Mouse (Mus musculus) midbrain, embryonic 12.5 days (tissue): Measurements from ENCODE around the gene Crispld2. TPM values are rescaled to one million over a fixed set of nuclear protein-coding genes. Genes with fewer than 3 reads are reported as not detected.

Experiments used
- ATAC-seq: fragments of 200-750 bp; cut with Nextera tagmentation; 2 replicates; pipeline ENCODE4 v1.8.0; 2017; ENCODE audit warnings: low read depth, moderate TSS enrichment, moderate library complexity; ENCODE audit not compliant: low FRiP score
- H3K27ac ChIP-seq: fragments of 300-500 bp; sonication (generic); replicated peaks from 2 replicates; pipeline ENCODE4 v1.5.1; 2016; ENCODE audit warnings: mild to moderate bottlenecking
- H3K27me3 ChIP-seq: fragments of 300-500 bp; sonication (generic); 2 replicates; pipeline ENCODE4 v1.6.1; 2016; ENCODE audit warnings: mild to moderate bottlenecking
- H3K36me3 ChIP-seq: fragments of 300-500 bp; sonication (generic); 2 replicates; pipeline ENCODE4 v1.6.1; 2016
- H3K4me1 ChIP-seq: fragments of 300-500 bp; sonication (generic); 2 replicates; pipeline ENCODE4 v1.6.1; 2016
- H3K4me2 ChIP-seq: fragments of 300-500 bp; sonication (generic); replicated peaks from 2 replicates; pipeline ENCODE4 v1.6.1; 2016; ENCODE audit warnings: mild to moderate bottlenecking, moderate library complexity
- H3K4me3 ChIP-seq: fragments of 300-500 bp; sonication (generic); 2 replicates; pipeline ENCODE4 v1.5.1; 2016; ENCODE audit warnings: mild to moderate bottlenecking
- H3K9ac ChIP-seq: fragments of 300-500 bp; sonication (generic); replicated peaks from 2 replicates; pipeline ENCODE4 v1.6.1; 2016; ENCODE audit warnings: mild to moderate bottlenecking, moderate library complexity
- H3K9me3 ChIP-seq: fragments of 300-500 bp; sonication (generic); 2 replicates; pipeline ENCODE4 v1.6.1; 2016; ENCODE audit warnings: mild to moderate bottlenecking
- WGBS: fragments of 180-500 bp; shearing (Covaris S2); methylation state at CpG from one replicate; pipeline ENCODE4 v1.1.7; 2016; 5-methylcytosine and 5-hydroxymethylcytosine counted together
- polyA plus RNA-seq: library from polyadenylated mRNA; unstranded; fragments of >200 nt; fragmentation: Nextera tagmentation; extraction: Ambion mirVana; gene quantifications from 2 replicates; pipeline ENCODE4 v1.2.1, GENCODE M21; 2016

Crispld2 gene
- polyA plus RNA-seq, 1 experiment from 2014 or later, result 5.7 TPM

DNA sequence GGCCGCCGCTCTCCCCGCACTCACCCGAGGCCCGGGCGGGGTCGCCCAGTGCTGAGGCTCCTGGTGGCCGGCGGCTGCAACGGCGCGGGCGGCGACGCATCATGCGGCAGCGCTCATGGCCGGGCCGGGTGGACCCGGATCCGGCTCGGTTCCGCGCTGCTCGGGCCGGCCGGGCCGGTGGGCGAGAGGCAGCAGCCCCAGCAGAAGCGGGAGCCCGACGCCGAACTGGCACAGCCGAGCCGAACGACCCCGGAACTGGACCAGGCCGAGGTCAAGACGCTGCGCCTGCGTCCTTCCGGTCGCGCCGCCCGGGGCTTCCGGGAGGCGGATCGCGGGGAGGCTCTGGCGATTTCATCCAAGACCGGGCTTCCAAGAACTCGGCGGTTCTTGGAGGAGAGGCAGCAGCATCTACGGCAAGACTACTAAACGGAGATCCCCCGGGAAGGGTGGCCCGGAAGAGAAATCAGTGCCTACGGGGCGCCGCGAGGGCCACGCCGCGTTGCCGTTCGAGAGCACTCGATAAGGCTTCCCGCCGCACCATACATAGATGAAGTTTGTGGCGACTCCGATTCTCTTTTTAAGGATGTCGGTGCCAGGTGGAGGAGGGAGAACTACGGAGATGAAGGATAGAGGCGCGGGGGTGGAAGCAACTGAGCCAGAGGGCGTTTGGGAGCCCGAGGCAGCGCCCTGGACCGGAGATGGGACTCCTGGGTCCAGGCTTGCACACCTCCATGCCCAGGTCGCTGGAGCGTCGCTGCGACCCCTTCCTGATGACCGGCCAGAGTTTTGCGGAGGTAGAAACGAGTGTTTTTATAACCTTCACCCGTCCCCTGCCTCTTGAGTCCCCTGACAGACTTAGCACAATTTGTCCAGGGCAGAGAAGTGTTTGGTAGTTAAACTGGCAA is 109.1 kb downstream of the Crispld2 start, which contains the start of gene Zdhhc7:
Gene Zdhhc7 (minus strand): TSS at position 415 of the 905 bp plus-strand sequence.
- peak; percentile 89 for ATAC-seq
- under 1% methylated on average over 88 of the region's 88 CpGs for WGBS
- H3K4me2 ChIP-seq, result peak within 1 kb of the TSS; percentile 97
- H3K27ac ChIP-seq, result peak within 1 kb of the TSS; percentile 90
- peaks cover 30% of the 10 kb centered on the region for H3K4me1 ChIP-seq
- H3K27me3 ChIP-seq, result no peaks in the 10 kb centered on the region
- H3K9ac ChIP-seq, result peak within 1 kb of the TSS; percentile 98
- no peaks in the 10 kb centered on the region for H3K36me3 ChIP-seq
- H3K9me3 ChIP-seq, result no peaks in the 10 kb centered on the region
- H3K4me3 ChIP-seq, result peak within 1 kb of the TSS; percentile 99

Other genes starting within 250 kb of the Crispld2 start
- gene Tldc1, start 214.0 kb upstream of the Crispld2 start, polyA plus RNA-seq, result 10.3 and 13.3 TPM in 2 replicates
- gene Cotl1, start 151.9 kb upstream of the Crispld2 start, polyA plus RNA-seq, result 93.4 and 131 TPM in 2 replicates
- 13.1 and 14.7 TPM in 2 replicates for gene Klhl36, start 130.2 kb upstream of the Crispld2 start, polyA plus RNA-seq
- gene Usp10, start 82.1 kb upstream of the Crispld2 start, polyA plus RNA-seq, result 147 and 149 TPM in 2 replicates
- gene Gm20388, start 81.6 kb upstream of the Crispld2 start, polyA plus RNA-seq, result 1.2 TPM in 1 of 2 replicates, not detected in the other
- gene Zdhhc7, start 109.0 kb downstream of the Crispld2 start, polyA plus RNA-seq, result 32.1 and 35.4 TPM in 2 replicates
- 16.6 and 20.8 TPM in 2 replicates for gene 6430548M08Rik, start 121.7 kb downstream of the Crispld2 start, polyA plus RNA-seq
- gene Fam92b, start 185.0 kb downstream of the Crispld2 start, polyA plus RNA-seq, result 1.3 and 2.3 TPM in 2 replicates
- gene Gse1, start 236.0 kb downstream of the Crispld2 start, polyA plus RNA-seq, result 26.5 and 28.8 TPM in 2 replicates